ENCODE assay signal across 23 mouse cellular contexts in the genomic region with DNA sequence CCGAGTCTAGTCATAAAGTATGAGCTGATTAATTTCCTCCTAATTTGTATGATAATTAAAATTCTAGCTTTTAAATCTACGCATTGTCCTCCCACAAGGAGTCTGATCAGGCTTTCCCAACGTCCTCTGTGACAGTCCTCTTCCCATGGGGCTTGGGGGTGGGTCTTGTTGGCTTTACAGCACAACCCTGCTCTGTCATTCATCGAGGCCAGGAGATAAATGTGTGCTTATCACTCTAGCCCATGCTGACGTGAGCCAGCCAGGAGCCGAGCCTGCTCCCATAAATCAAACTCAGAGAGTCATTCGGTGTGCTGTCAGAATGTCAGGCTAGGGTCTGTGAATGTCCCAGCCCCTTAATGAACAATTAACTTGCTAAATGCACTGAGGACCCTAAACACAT.
DNase-seq lines count a peak whose midpoint lies in the region; ATAC-seq and TF ChIP-seq lines count a peak whose summit lies in the region.
"Had no signal": no experiment of that assay in that cellular context is flagged by ENCODE, and none has a peak within 500 bp of the region (broad histone marks: within the 10 kb centered on the region; RNA-seq: fewer than 3 reads in every experiment).

No protein-coding gene starts in this region.

- H3K9me3 ChIP-seq in neural tube, embryonic 11.5 days (ENCODE audit: control insufficient read depth, low read length), result no peaks in the 10 kb centered on the region
- H3K9me3 ChIP-seq in neural tube, embryonic 15.5 days (replicated peaks), result no peaks in the 10 kb centered on the region
- no peaks in the 10 kb centered on the region for H3K9me3 ChIP-seq in hindbrain, postnatal 0 days (ENCODE audit: low read length)
- H3K9me3 ChIP-seq: embryonic facial prominence, embryonic 12.5 days; heart, embryonic 15.5 days; lung, embryonic 15.5 days; midbrain, embryonic 12.5 days had no signal

- no peak overlapping the region for H3K4me3 ChIP-seq in neural tube, embryonic 11.5 days (ENCODE audit: low read depth, low read length)
- no peak overlapping the region for H3K4me3 ChIP-seq in neural tube, embryonic 15.5 days (replicated peaks)
- no peak overlapping the region for H3K4me3 ChIP-seq in hindbrain, postnatal 0 days (ENCODE audit: low read length)
- H3K4me3 ChIP-seq: embryonic facial prominence, embryonic 12.5 days; erythroblast, embryonic 14.5 days; heart, embryonic 15.5 days; lung, embryonic 15.5 days; midbrain, embryonic 12.5 days had no signal

- no peaks in the 10 kb centered on the region for H3K36me3 ChIP-seq in neural tube, embryonic 11.5 days (ENCODE audit: control insufficient read depth, insufficient read depth, low read length)
- no peaks in the 10 kb centered on the region for H3K36me3 ChIP-seq in neural tube, embryonic 15.5 days
- no peaks in the 10 kb centered on the region for H3K36me3 ChIP-seq in hindbrain, postnatal 0 days (ENCODE audit: insufficient read depth, low read length)
- H3K36me3 ChIP-seq: embryonic facial prominence, embryonic 12.5 days; heart, embryonic 15.5 days; lung, embryonic 15.5 days; midbrain, embryonic 12.5 days had no signal

- no peak for TF ChIP-seq CTCF in hindbrain, postnatal 0 days (IDR thresholded peaks at IDR 0.05; ENCODE audit: low read depth)

- H3K27ac ChIP-seq in neural tube, embryonic 11.5 days (ENCODE audit: low read depth, low read length), result no peak overlapping the region
- H3K27ac ChIP-seq in neural tube, embryonic 15.5 days (replicated peaks), result no peak overlapping the region
- H3K27ac ChIP-seq in hindbrain, postnatal 0 days, result no peak overlapping the region
- H3K27ac ChIP-seq: embryonic facial prominence, embryonic 12.5 days; heart, embryonic 15.5 days; liver, embryonic 14.5 days; lung, embryonic 15.5 days; macrophage; midbrain, embryonic 12.5 days; stomach, postnatal 0 days had no signal

- DNase-seq in embryo, embryonic 10 days (ENCODE audit: low spot score), result peak; percentile 11
- DNase-seq in embryo, embryonic 9.5 days (ENCODE audit: extremely low spot score), result no peak
- DNase-seq in neural tube, embryonic 11.5 days (ENCODE audit: low spot score), result peak; percentile 31
- DNase-seq in hindbrain, postnatal 0 days (ENCODE audit: low spot score), result peak; percentile 8
- no peak for DNase-seq in urinary bladder, postnatal 25 days (ENCODE audit: low spot score)
- no peak for DNase-seq in retina, postnatal 1 day
- DNase-seq: cerebellum, adult 2 months; cerebellum, postnatal 36 days; gastrocnemius, postnatal 10 days; kidney, adult 8-10 months had no signal

- WGBS in neural tube, embryonic 11.5 days, result 38% methylated on average over 7 of the region's 7 CpGs
- 16% methylated on average over 7 of the region's 7 CpGs for WGBS in neural tube, embryonic 15.5 days
- WGBS in hindbrain, postnatal 0 days, result 39% methylated on average over 7 of the region's 7 CpGs

- H3K9ac ChIP-seq in neural tube, embryonic 11.5 days (ENCODE audit: low read length), result no peak overlapping the region
- H3K9ac ChIP-seq in neural tube, embryonic 15.5 days (replicated peaks), result no peak overlapping the region
- no peak overlapping the region for H3K9ac ChIP-seq in hindbrain, postnatal 0 days (replicated peaks; ENCODE audit: low read length)
- H3K9ac ChIP-seq: embryonic facial prominence, embryonic 12.5 days; heart, embryonic 15.5 days; liver, embryonic 14.5 days; lung, embryonic 15.5 days; midbrain, embryonic 12.5 days had no signal

- 0 out of 2 replicates have a peak, but pooled peaks have one; percentile 38 for ATAC-seq in neural tube, embryonic 11.5 days (ENCODE audit: insufficient read depth, low FRiP score, low TSS enrichment)
- no peak for ATAC-seq in neural tube, embryonic 15.5 days (ENCODE audit: low FRiP score)
- no peak for ATAC-seq in hindbrain, postnatal 0 days
- ATAC-seq in activated CD4-positive, CD25-positive, alpha-beta regulatory T cell, adult 4 months, result no peak
- ATAC-seq: CD4-positive, CD25-positive, alpha-beta regulatory T cell, adult 4 months; forebrain, embryonic 14.5 days; Patski had no signal

- no peak overlapping the region for H3K4me2 ChIP-seq in neural tube, embryonic 11.5 days (ENCODE audit: low read depth)
- no peak overlapping the region for H3K4me2 ChIP-seq in neural tube, embryonic 15.5 days
- H3K4me2 ChIP-seq in hindbrain, postnatal 0 days (ENCODE audit: low read depth, low read length), result no peak overlapping the region
- H3K4me2 ChIP-seq: embryonic facial prominence, embryonic 12.5 days; heart, embryonic 15.5 days; lung, embryonic 15.5 days; midbrain, embryonic 12.5 days had no signal

- H3K4me1 ChIP-seq in neural tube, embryonic 11.5 days (ENCODE audit: control insufficient read depth, insufficient read depth, low read length), result no peaks in the 10 kb centered on the region
- H3K4me1 ChIP-seq in neural tube, embryonic 15.5 days, result peaks cover 4% of the 10 kb centered on the region; the same call in 1 of the 2 replicates
- no peaks in the 10 kb centered on the region for H3K4me1 ChIP-seq in hindbrain, postnatal 0 days (ENCODE audit: insufficient read depth, low read length)
- H3K4me1 ChIP-seq: embryonic facial prominence, embryonic 12.5 days; lung, embryonic 15.5 days; midbrain, embryonic 12.5 days had no signal

- H3K27me3 ChIP-seq in neural tube, embryonic 11.5 days (ENCODE audit: control insufficient read depth, insufficient read depth, low read length), result no peaks in the 10 kb centered on the region
- no peaks in the 10 kb centered on the region for H3K27me3 ChIP-seq in neural tube, embryonic 15.5 days (replicated peaks)
- no peaks in the 10 kb centered on the region for H3K27me3 ChIP-seq in hindbrain, postnatal 0 days (ENCODE audit: insufficient read depth, low read length)
- H3K27me3 ChIP-seq: embryonic facial prominence, embryonic 12.5 days; heart, embryonic 15.5 days; lung, embryonic 15.5 days; midbrain, embryonic 12.5 days; Patski had no signal

Comparison
In these comparisons a context has a peak if more than half of its experiments do, and no peak if none do; other contexts are left out.
1. DNase-seq: peak in embryo, embryonic 10 days (single experiment), neural tube, embryonic 11.5 days (single experiment) and hindbrain, postnatal 0 days (single experiment); none in embryo, embryonic 9.5 days (single experiment), urinary bladder, postnatal 25 days (single experiment) and retina, postnatal 1 day (single experiment).